Mouse (Mus musculus) ES-E14 (cell line): ENCODE measurements around the gene Gm45717.

Source experiments
- HCFC1 ChIP-seq: IDR thresholded peaks from 2 replicates; pipeline ENCODE4 v1.6.1; 2012; ENCODE audit warnings: low read length, inconsistent platforms, borderline replicate concordance; ENCODE audit not compliant: insufficient read depth
- MAFK ChIP-seq: IDR thresholded peaks from 2 replicates; pipeline ENCODE4 v1.6.1; 2014; ENCODE audit warnings: mild to moderate bottlenecking, low read depth, low read length, inconsistent platforms; ENCODE audit not compliant: insufficient read depth
- ZC3H11A ChIP-seq: IDR thresholded peaks from 2 replicates; pipeline ENCODE4 v1.6.1; 2012; ENCODE audit warnings: low read depth, mild to moderate bottlenecking, inconsistent platforms, low read length, borderline replicate concordance
- ZNF384 ChIP-seq: IDR thresholded peaks from 2 replicates; pipeline ENCODE4 v1.6.1; 2012; ENCODE audit warnings: low read depth, low read length, inconsistent platforms

DNA sequence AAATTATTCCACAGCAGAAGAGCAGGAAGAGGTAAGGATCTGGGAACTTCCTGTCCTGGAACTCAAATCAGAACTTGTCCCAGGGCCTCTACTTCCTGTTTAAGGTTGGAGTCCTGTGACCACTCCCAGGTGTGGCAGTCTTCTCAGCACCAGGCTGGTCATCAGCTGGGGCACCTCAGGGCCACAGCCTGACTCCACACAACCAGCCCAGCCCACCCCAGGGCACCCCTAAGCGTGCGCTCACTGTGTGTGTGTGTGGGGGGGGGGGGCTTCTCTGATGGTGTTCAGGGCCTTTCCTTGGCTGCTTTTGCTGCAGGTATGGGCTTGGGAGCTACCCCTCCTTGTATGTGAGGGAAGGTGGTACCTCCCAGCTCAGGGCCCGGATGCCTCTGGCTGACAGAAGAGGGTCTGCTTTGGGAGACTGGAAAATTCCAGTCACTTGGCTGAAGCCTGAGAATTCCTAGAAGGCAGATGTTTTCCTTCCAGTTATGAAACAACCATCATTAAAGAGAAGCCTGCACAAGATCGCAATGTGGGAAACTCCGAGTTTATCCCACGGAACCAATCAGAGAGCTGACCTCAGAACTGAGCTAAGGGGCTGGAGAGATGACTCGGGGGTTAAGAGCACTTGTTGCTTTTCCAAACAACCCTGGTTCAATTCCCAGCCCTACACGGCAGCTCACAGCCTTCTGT, 15.9 kb upstream of the Gm45717 start:
- TF ChIP-seq ZNF384 (no peak), MAFK (no peak), ZC3H11A (no peak), HCFC1 (no peak)
